Mouse (Mus musculus) mouse embryonic stem cell (cell line): ENCODE measurements around the gene Mapt.
"Not testable (repeated sequence)": the region's sequence is repeated elsewhere in the genome, so short reads cannot be mapped to it uniquely, and the experiment has no call there.

Source experiments
- in situ Hi-C, 2 experiments: fragments of 300-500 bp; cut with MboI; formaldehyde crosslinking; loops; 1 replicate in 1 of 2; 3 replicates in 1 of 2; pipeline ENCODE4 v1.14.3; 2019 to 2020; ENCODE audit warnings: low sequenced_read_pairs in 2 of 2, low pct_unique_long_range_greater_than_20kb in 1 of 2, mixed read lengths in 1 of 2; ENCODE audit not compliant: unreplicated experiment in 1 of 2

Mapt gene

DNA sequence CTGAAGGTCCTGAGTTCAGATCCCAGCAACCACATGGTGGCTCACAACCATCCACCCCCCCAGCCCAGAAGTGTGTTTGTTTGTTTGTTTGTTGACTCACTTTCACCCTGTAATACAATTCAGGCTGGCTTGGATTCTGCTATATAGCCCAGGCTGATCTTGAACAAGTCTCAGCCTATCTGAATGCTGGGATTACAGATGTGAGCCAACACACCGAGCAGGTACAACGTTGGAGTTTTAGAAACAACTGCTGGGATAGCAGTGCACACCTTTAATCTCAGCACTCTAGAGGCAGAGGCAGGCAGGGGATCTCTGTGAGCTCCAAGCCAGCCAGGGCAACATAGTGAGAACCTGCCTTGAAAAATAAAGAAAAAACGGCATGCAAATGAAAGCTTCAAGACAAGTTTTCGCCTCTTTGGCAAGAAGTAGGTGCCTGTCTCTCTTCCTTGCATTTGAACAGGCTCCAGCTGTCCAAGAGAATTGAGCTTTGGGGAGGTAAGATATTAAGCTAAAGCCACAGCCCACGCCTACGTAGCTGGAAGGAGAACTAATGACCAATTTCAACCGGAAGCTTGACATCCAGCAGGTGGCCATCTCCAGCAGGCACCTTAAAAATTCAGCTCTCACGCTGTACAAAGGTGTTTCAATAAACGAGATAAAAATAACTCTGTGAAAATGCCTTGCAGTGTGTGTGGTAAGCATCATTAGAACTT, 968 bp upstream of the Mapt start:
- in situ Hi-C loops = no loop called here

DNA sequence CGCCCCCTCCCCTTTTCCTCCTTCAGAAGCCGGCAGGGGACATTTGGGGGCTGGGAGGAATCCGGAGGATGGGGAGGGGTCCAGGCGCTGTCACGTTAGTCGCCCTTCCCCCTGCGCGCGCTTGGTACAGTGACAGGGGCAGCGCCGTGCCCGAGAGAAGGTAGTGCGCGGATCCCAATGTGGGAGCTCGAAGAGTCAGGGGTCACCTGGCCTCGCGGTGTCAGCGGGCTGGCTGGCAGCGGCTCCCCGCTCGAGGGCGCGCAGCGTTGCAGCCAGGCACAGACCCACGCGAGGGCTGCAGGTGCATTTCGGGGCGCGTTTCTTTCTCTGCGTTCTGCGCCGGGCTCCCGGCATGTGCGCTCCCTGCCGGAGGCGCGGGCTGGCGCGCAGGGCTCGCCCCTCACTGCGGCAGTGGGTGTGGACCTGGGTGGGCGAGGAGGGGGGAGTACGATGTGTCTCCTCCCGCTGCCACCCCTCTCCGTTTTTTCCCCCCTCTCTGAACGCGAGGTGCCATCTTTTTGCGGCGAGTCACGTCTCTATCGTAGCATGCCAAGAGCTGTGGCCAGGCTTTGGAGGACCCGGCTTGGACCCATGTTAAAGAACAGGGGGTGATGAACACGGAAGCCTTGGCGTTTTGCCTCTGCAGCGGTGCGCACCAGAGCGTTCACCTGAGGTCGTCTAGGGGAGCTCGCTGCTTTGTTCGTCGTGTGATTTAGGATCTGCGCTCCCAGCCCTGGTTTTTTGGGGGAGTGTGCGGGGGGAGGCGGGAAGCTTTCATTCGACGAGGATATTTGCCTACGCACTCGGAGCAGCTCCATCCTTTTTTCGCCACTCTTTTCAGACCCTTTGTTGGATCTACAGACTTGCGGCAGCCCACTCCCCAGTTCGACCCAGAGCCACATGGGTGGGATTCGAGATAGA, 1.2 kb downstream of the Mapt start:
- in situ Hi-C loops = no loop called here

GRCm38 (mm10) chr11:104233101-104233500, 1.9 kb downstream of the Mapt start:
- in situ Hi-C loops = no loop called here

DNA sequence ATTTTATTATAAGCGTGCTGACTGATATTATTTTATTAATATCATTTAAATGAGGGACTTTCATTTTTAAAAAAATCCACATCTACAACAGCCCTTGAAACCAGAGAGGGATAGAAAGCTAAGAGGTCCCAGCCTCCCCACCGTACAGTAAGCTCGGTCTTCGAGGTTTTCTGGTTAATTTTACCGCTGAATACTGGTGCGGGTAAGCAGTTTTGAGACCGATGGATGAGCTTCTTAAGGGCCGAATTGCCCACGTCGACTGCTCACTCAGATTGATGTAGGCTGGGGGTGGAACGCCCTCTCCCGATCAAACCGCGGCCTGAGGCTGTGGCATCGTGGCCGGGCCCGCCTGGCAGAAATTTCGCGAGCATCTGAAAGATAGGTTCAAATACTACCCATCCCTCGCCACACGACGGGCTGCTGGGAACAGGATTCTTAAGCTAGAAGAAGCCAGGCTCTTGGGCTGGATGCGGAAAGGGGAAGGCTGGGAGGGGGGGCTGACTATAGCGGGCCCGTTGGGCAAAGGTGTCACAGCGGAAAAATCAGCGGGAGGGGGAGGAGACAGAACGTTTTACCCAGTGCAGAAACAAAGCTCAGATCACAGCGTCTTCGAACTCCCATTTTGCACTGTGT, 2.5 kb downstream of the Mapt start:
- in situ Hi-C loops = no loop called here

GRCm38 (mm10) chr11:104234680-104235079, 3.5 kb downstream of the Mapt start:
- in situ Hi-C loops = no loop called here

GRCm38 (mm10) chr11:104235881-104236280, 4.7 kb downstream of the Mapt start:
- in situ Hi-C loops = no loop called here

GRCm38 (mm10) chr11:104237226-104237625, 6.0 kb downstream of the Mapt start:
- in situ Hi-C loops = no loop called here

DNA sequence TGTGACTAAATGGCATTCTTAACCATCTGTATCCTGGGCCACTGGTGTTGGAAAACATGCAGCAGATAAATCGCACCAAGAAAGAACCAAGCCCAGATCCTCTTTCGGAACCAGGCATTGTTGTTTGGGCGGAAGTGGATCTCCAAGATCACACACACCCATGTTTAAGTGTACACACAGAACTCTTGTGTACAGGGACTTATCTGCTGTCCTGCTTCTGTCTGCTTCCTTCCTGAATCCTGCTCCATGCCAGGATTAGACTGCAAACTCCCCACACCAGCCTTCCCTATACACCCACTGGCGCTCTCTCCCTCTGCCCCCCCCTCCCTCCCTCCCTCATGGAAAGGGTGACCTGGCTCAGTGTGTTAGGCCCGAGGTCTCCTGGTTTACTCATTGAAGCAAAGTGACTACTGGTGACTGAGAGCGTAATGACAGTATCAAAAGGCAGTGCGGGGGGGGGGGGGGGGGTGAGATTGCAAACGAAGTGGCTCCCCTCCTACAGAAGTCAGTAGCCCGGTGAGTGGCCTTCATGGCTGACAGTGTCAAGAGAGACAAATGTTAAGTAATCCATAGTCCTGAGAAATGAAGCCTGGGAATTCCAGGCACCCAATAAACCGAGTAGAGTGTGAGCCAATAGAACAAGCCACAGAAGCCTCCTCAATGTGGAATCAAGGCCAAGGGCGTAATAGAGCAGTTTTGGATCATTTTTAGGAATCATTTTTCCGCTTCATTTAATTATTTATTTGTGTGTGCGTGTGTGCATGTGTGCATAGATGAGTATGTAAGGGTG, 7.0 kb downstream of the Mapt start:
- in situ Hi-C loops = no loop called here

DNA sequence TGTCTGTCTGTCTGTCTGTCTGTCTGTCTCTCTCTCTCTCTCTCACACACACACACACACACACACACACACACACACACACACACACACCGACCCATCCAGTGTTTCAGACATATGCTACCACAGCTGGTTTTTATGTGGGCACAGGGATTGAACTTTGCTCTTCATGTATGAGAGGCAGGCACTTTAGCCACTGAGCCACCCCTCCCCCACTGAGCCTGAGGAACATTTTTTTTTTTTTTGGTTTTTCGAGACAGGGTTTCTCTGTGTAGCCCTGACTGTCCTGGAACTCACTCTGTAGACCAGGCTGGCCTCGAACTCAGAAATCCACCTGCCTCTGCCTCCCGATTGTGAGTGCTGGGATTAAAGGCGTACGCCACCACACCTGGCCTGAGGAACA, 14.3 kb downstream of the Mapt start:
- in situ Hi-C loops = not testable (repeated sequence)

DNA sequence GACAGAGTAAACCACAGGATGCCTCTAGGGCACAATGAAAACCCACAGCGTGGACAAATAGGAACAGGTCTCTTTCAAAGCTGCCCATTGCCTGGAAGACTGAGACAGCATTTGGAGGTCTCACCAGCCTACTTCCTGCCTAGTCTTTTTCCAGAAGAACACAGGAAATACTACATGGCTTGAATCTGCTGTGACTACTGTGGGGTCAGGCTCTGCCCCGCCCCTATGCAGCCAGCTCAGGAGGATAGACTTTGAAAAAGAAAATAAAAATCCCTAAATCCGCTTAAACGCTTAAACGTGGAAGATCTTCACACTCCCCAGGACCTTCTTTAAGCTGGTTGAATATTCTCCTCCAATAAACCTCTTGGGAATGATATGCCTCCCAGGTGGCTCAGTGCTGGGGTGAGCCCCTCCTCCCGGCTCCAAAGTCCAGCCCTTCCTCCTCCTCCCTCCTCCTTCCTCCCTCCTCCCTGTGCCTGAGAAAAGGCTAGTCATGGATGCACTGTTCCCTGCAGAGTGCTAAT, 15.0 kb downstream of the Mapt start:
- in situ Hi-C loops = no loop called here

- in situ Hi-C loops = no loop called here
These were observed 16.0 kb downstream of the Mapt start for GRCm38 (mm10) chr11:104247141-104247717.

GRCm38 (mm10) chr11:104249420-104249819, 18.2 kb downstream of the Mapt start:
- in situ Hi-C loops = no loop called here

DNA sequence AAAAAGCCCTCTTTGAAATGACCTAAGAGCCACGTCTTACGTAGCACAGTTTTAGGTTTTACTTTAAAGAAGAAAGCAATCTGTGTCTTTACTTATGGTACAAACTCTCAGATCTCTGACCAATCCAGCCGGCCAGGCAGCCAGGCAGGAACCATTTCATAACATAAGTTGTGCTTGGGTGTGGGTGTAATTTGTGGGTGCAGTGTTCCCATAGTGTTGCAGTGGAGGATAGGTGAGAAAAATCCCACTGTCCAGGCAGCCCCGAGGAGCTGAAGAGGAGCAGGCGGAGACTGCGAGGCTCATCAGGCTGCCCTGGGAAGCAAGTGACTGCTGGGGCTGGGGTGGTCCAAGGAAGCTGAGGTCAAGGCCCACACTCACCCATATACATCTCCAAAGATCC, 19.9 kb downstream of the Mapt start:
- in situ Hi-C loops = no loop called here

GRCm38 (mm10) chr11:104252094-104252493, 20.9 kb downstream of the Mapt start:
- in situ Hi-C loops = no loop called here

DNA sequence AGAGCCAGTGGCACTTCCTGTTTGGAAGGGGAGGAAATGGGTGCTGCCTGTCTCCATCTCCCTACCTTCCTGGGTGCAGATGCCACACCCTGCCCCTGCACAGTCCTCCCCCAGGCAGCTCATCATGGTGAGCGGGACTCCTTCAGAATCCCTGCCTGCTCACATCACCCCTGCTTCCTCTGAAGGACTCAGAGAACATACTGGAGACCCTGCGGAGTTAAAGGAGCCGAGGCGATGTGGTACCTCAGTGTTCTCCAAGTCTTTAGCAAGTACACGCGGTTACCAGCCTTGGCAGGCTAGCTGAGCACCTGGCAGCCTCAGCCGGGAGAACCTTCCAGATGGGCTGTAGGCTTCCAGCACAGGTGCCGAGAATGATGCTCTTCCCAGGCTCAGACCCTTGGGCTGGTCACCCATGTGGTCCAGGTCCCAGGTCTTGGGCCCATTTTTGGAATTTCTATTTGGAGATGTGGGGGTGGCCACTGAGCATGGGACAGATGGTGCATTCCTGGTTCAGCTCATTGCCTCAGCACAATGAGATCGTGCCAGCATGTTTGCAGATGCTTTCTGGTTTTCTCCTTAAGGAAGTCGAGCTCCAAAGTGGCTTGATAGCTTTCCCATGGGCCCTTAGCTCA, 23.3 kb downstream of the Mapt start:
- in situ Hi-C loops = no loop called here

GRCm38 (mm10) chr11:104256179-104256578, 25.0 kb downstream of the Mapt start:
- in situ Hi-C loops = no loop called here

DNA sequence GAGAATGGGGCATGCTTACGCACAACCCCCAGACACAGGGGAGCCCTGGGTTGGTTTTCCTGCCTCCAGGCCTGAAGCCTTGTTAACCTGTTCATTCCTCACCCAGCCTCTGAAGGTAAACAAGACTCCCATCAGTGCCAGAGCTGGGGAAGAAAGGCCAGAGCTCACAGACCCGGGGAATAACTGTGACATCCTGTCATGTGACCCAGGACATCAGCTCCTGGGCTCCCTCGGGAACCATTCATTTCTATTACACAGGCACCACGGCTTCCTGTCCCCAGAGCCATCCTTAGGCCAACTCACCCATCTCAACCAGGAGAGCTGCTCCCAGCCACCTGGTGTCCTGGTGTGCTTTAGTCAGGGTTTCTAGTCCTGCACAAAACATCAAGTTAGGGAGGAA, 27.8 kb downstream of the Mapt start:
- in situ Hi-C loops = no loop called here

- in situ Hi-C loops = no loop called here
These were observed 33.5 kb downstream of the Mapt start for GRCm38 (mm10) chr11:104264683-104265082.
